Mouse (Mus musculus) limb, embryonic 10.5 days (tissue): ENCODE measurements around the gene Cdh23. TPM values are rescaled to one million over a fixed set of nuclear protein-coding genes. Genes with fewer than 3 reads are reported as not detected.
A peak's percentile ranks its signal among the peaks of the same experiment; 100 is the strongest.

ENCODE experiments used
- DNase-seq: peaks from one replicate; pipeline ENCODE4 v3.0.0-alpha.2; 2017; ENCODE audit warnings: low spot score
- H3K27ac ChIP-seq: fragments of 300-500 bp; sonication (generic); 2 replicates; pipeline ENCODE4 v1.5.1; 2016; ENCODE audit warnings: mild to moderate bottlenecking
- H3K27me3 ChIP-seq: fragments of 300-500 bp; sonication (generic); 2 replicates; pipeline ENCODE4 v1.6.1; 2016; ENCODE audit warnings: low read depth, mild to moderate bottlenecking; ENCODE audit not compliant: poor library complexity, severe bottlenecking
- H3K36me3 ChIP-seq: fragments of 300-500 bp; sonication (generic); 2 replicates; pipeline ENCODE4 v1.6.1; 2016; ENCODE audit warnings: mild to moderate bottlenecking, moderate library complexity
- H3K4me1 ChIP-seq: fragments of 300-500 bp; sonication (generic); 2 replicates; pipeline ENCODE4 v1.6.1; 2016
- H3K4me3 ChIP-seq: fragments of 300-500 bp; sonication (generic); 2 replicates; pipeline ENCODE4 v1.5.1; 2016; ENCODE audit warnings: mild to moderate bottlenecking, moderate library complexity
- H3K9me3 ChIP-seq: fragments of 300-500 bp; sonication (generic); replicated peaks from 2 replicates; pipeline ENCODE4 v1.6.1; 2016; ENCODE audit warnings: mild to moderate bottlenecking
- WGBS: fragments of 180-500 bp; shearing (Covaris S2); methylation state at CpG from one replicate; pipeline ENCODE4 v1.1.7; 2016; 5-methylcytosine and 5-hydroxymethylcytosine counted together
- polyA plus RNA-seq: library from polyadenylated mRNA; unstranded; fragments of >200 nt; fragmentation: Nextera tagmentation; extraction: Ambion mirVana; gene quantifications from 2 replicates; pipeline ENCODE4 v1.2.1, GENCODE M21; 2016

Gene Cdh23
- polyA plus RNA-seq, 1 experiment from 2014 or later, result 0.36 TPM

DNA sequence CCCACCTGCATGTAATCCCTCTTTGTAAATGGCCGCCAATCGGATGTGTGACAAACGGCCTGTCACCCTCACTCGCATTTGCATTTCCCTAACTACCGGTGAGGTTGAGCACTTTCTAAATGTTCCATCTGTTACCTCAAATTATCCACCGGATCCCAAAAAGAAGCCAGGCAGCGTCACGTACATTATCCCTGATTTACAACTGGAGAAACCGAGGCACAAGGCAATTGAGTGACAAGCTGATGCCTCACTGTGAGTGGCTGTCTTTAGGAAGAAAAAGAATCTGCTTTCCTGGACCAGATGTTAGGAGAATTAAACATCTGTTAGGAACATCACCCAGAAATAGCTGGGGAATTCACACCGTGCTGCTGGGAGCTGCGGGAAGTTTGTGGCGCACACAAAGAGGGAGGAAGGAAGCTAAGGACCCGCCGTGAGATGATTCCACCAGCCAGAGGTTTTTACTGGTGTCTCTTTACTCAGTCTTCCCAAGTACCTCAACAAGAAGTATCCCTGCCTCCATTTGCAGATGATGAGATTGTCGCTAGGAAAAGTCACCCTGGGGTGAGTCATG, 36.8 kb downstream of the Cdh23 start:
- Histone ChIP-seq H3K4me3 (no peak overlapping the region), H3K9me3 (no peaks in the 10 kb centered on the region), H3K4me1 (peaks cover 18% of the 10 kb centered on the region), H3K27ac (no peak overlapping the region), H3K36me3 (no peaks in the 10 kb centered on the region), H3K27me3 (no peaks in the 10 kb centered on the region)
- WGBS, result 54% methylated on average over 15 of the region's 15 CpGs
- no peak for DNase-seq

- Histone ChIP-seq H3K27ac (no peak overlapping the region), H3K4me1 (peaks cover 18% of the 10 kb centered on the region), H3K36me3 (no peaks in the 10 kb centered on the region), H3K4me3 (no peak overlapping the region), H3K27me3 (no peaks in the 10 kb centered on the region), H3K9me3 (no peaks in the 10 kb centered on the region)
- WGBS, result 88% methylated on average over 10 of the region's 10 CpGs
- no peak for DNase-seq
Measured at GRCm38 (mm10) chr10:60658176-60658575, 38.1 kb downstream of the Cdh23 start.

GRCm38 (mm10) chr10:60653675-60654074, 42.6 kb downstream of the Cdh23 start:
- no peak overlapping the region for H3K4me3 ChIP-seq

GRCm38 (mm10) chr10:60653106-60653505, 43.2 kb downstream of the Cdh23 start:
- Histone ChIP-seq H3K9me3 (no peaks in the 10 kb centered on the region), H3K27me3 (no peaks in the 10 kb centered on the region), H3K36me3 (no peaks in the 10 kb centered on the region), H3K27ac (no peak overlapping the region), H3K4me1 (peaks cover 14% of the 10 kb centered on the region), H3K4me3 (no peak overlapping the region)
- 90% methylated on average over 10 of the region's 10 CpGs for WGBS
- DNase-seq, result no peak

More at GRCm38 (mm10) chr10:60653675-60654074, 42.6 kb downstream of the Cdh23 start:
- Histone ChIP-seq H3K27ac (no peak overlapping the region), H3K9me3 (no peaks in the 10 kb centered on the region), H3K27me3 (no peaks in the 10 kb centered on the region), H3K4me1 (peaks cover 14% of the 10 kb centered on the region), H3K36me3 (no peaks in the 10 kb centered on the region)
- WGBS, result 88% methylated on average over 4 of the region's 4 CpGs
- DNase-seq, result no peak

- no peak overlapping the region for H3K4me3 ChIP-seq
- no peak overlapping the region for H3K27ac ChIP-seq
- DNase-seq, result no peak
- H3K9me3 ChIP-seq, result no peaks in the 10 kb centered on the region
- no peaks in the 10 kb centered on the region; the same call in 1 of the 2 replicates for H3K27me3 ChIP-seq
- WGBS, result 71% methylated on average over 14 of the region's 14 CpGs
- no peaks in the 10 kb centered on the region for H3K36me3 ChIP-seq
- H3K4me1 ChIP-seq, result peaks cover 2% of the 10 kb centered on the region; the same call in 1 of the 2 replicates
Measured at GRCm38 (mm10) chr10:60644079-60644641, 52.1 kb downstream of the Cdh23 start.

DNA sequence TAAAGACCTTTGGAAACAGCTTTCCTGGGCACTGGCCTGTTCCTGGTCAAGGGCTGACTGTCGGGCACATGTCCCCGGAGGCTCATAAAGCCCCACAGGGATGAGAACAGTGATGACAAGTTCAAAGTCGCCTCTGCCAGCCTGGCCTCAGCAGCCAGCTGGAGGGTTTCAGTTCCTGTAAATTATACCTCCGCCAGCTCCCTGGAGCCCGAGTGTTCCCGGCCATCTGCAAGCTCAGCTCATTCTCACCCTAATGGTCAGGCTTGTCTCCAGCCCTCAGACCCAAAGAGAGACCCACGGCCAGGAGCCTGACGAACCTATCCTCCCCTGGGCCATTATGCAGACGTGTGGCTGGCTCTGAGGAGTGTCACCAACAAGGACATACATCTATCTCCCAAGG, 57.0 kb downstream of the Cdh23 start:
- Histone ChIP-seq H3K27me3 (0 out of 2 replicates have a peak, but pooled peaks cover 6% of the 10 kb centered on the region), H3K9me3 (no peaks in the 10 kb centered on the region), H3K4me3 (no peak overlapping the region), H3K36me3 (no peaks in the 10 kb centered on the region), H3K27ac (no peak overlapping the region), H3K4me1 (peaks cover 24% of the 10 kb centered on the region)
- no peak for DNase-seq
- WGBS, result 58% methylated on average over 9 of the region's 9 CpGs

GRCm38 (mm10) chr10:60635568-60636295, 60.6 kb downstream of the Cdh23 start:
- Histone ChIP-seq H3K9me3 (no peaks in the 10 kb centered on the region), H3K27ac (no peak overlapping the region), H3K27me3 (0 out of 2 replicates have a peak, but pooled peaks cover 6% of the 10 kb centered on the region), H3K36me3 (no peaks in the 10 kb centered on the region), H3K4me1 (peaks cover 28% of the 10 kb centered on the region), H3K4me3 (0 out of 2 replicates have a peak overlapping the region, but pooled peaks have one; percentile 3)
- peak; percentile 48 for DNase-seq
- WGBS, result 22% methylated on average over 13 of the region's 13 CpGs

DNA sequence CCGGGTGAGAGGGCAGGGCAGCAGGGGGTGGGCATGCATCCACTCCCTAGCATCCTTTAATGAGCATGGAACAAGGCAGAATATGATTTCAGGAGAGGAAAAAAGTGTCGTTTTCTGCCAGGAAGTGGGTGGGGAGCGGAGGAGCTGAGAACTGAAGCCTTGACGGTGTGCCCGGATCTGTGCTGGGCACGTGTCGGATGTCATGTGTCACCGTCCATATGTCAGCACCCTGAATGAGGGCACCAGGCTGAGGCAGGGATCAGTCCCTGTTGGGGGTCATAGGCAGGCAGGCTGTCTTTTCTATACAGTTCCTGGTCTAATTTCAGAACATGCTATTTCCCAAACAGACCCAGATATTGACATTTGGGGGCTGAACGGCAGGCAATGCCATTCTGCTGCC, 61.9 kb downstream of the Cdh23 start:
- no peak for DNase-seq
- Histone ChIP-seq H3K27me3 (0 out of 2 replicates have a peak, but pooled peaks cover 6% of the 10 kb centered on the region), H3K4me3 (no peak overlapping the region), H3K36me3 (no peaks in the 10 kb centered on the region), H3K9me3 (peaks cover 3% of the 10 kb centered on the region), H3K4me1 (peaks cover 28% of the 10 kb centered on the region), H3K27ac (no peak overlapping the region)
- 72% methylated on average over 9 of the region's 9 CpGs for WGBS

GRCm38 (mm10) chr10:60626086-60626485, 70.2 kb downstream of the Cdh23 start:
- Histone ChIP-seq H3K9me3 (peaks cover 8% of the 10 kb centered on the region), H3K36me3 (no peaks in the 10 kb centered on the region), H3K27ac (no peak overlapping the region), H3K4me3 (no peak overlapping the region), H3K4me1 (peaks cover 22% of the 10 kb centered on the region), H3K27me3 (no peaks in the 10 kb centered on the region)
- no peak for DNase-seq
- WGBS, result 78% methylated on average over 5 of the region's 5 CpGs

DNA sequence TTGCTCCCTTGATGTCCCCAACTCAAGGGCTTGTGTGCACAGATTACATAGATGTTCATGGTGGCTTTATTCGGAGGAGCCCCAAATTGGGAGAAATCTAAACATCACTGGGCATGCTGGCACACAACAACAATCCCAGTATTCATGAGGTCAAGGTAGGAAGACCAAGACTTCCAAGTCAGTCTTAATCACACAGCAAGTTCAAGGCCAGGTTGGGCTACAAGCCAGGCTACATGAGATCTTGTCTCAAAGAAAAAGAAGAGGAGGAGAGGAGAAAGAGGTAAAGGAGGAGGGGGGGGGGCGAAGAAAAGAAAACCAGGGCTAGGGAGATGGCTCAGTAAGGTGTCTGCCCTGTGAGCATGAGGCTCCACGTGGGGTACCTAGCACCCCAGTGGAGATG, 70.8 kb downstream of the Cdh23 start:
- H3K4me3 ChIP-seq, result no peak overlapping the region
- H3K36me3 ChIP-seq, result no peaks in the 10 kb centered on the region
- peaks cover 22% of the 10 kb centered on the region for H3K4me1 ChIP-seq
- no peak overlapping the region for H3K27ac ChIP-seq
- DNase-seq, result no peak
- no peaks in the 10 kb centered on the region for H3K27me3 ChIP-seq
- WGBS, result 81% methylated on average over 3 of the region's 3 CpGs
- H3K9me3 ChIP-seq, result peaks cover 8% of the 10 kb centered on the region

GRCm38 (mm10) chr10:60624945-60625344, 71.3 kb downstream of the Cdh23 start:
- Histone ChIP-seq H3K9me3 (peaks cover 8% of the 10 kb centered on the region), H3K27ac (no peak overlapping the region), H3K36me3 (no peaks in the 10 kb centered on the region), H3K4me1 (peaks cover 22% of the 10 kb centered on the region), H3K4me3 (no peak overlapping the region), H3K27me3 (no peaks in the 10 kb centered on the region)
- 48% methylated on average over 3 of the region's 3 CpGs for WGBS
- DNase-seq, result no peak

DNA sequence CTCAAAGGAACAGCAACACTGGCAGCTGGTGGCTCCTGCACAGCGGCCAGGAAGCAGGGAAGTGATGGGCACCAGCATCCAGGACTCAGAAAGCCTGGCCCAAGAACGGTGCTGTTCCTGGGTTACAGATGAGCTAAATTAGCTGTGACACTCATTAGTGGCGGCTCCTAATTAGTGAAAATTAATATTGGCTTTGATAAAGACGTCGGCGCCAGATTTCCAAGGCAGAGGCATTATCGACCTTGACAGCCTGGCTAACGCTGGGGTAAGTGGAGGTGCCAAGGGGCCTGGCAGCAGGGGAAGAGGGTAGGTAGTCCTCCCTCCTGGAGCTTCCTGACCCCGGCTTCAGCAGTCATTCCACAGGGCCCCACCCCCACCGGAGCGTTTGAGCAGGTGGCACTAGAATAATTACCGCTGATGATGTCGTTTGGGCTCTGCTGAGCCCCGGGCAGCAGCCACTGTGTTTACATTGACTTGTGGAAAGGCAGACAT, 72.0 kb downstream of the Cdh23 start:
- Histone ChIP-seq H3K9me3 (peaks cover 4% of the 10 kb centered on the region), H3K36me3 (no peaks in the 10 kb centered on the region)
- WGBS, result 53% methylated on average over 14 of the region's 14 CpGs

DNA sequence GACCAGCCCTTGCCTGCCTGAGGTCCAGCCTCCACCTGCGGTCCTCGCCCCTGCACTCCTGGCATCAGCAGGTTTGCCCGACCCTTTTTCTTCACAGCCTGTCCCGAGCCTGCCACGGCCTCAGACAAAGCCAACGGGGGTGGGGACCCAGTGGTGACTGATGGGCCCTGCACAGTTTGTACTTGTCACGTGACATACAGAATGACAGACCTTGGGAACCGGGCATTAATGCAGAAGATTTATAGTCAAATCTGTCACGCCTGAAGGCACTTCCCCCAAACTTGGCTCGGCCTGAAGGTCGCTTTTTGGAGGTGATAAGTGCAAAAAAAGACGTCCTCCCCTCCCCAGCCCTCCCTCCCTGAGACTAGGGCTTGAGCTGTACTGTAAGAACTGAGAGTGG, 73.5 kb downstream of the Cdh23 start:
- Histone ChIP-seq H3K4me3 (no peak overlapping the region), H3K27ac (no peak overlapping the region), H3K4me1 (peaks cover 22% of the 10 kb centered on the region), H3K36me3 (no peaks in the 10 kb centered on the region), H3K27me3 (peaks cover 8% of the 10 kb centered on the region), H3K9me3 (no peaks in the 10 kb centered on the region)
- DNase-seq, result no peak
- WGBS, result 70% methylated on average over 12 of the region's 12 CpGs

More for the DNA sequence above, 72.0 kb downstream of the Cdh23 start:
- no peak overlapping the region for H3K4me3 ChIP-seq
- peaks cover 22% of the 10 kb centered on the region for H3K4me1 ChIP-seq
- no peak for DNase-seq
- H3K27ac ChIP-seq, result no peak overlapping the region
- no peaks in the 10 kb centered on the region for H3K27me3 ChIP-seq
